Mouse (Mus musculus): ENCODE measurements at regions not wholly inside any gene's neighbourhood (a gene's known extent, or its start where the extent isn't known, plus 50 kb on each side); places are given as distances from the start of the nearest gene placed in this dataset.
"Not testable (repeated sequence)": the region's sequence is repeated elsewhere in the genome, so short reads cannot be mapped to it uniquely, and the experiment has no call there.

GRCm38 (mm10) chr3:54551908-54552307 lies 140.7 kb upstream of the Supt20 start:
- peak; percentile 11 to 29 for DNase-seq

DNA sequence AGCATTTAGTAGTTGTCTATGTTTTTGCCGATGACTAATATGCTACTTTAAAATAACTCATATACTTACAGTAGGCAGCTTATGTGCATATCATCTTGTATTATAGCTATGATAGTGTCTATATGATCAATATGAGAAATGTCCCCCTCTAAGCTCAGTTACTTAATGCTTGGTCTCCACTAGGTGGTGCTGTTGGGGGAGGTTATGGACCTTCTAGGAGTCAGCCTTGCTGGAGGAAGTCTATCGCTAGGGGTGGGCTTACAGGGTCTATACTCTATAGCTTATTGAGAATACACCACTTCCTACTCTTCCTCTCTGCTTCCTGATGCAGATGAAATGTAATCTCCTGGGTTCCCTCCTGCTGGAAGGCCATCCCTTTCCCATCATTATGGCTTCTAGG lies 136.7 kb upstream of the Supt20 start:
- DNase-seq, result no peak

- DNase-seq, result no peak
These were observed 133.6 kb upstream of the Supt20 start for GRCm38 (mm10) chr3:54559053-54559452.

GRCm38 (mm10) chr3:54559527-54559926 lies 133.1 kb upstream of the Supt20 start:
- no peak for DNase-seq

DNA sequence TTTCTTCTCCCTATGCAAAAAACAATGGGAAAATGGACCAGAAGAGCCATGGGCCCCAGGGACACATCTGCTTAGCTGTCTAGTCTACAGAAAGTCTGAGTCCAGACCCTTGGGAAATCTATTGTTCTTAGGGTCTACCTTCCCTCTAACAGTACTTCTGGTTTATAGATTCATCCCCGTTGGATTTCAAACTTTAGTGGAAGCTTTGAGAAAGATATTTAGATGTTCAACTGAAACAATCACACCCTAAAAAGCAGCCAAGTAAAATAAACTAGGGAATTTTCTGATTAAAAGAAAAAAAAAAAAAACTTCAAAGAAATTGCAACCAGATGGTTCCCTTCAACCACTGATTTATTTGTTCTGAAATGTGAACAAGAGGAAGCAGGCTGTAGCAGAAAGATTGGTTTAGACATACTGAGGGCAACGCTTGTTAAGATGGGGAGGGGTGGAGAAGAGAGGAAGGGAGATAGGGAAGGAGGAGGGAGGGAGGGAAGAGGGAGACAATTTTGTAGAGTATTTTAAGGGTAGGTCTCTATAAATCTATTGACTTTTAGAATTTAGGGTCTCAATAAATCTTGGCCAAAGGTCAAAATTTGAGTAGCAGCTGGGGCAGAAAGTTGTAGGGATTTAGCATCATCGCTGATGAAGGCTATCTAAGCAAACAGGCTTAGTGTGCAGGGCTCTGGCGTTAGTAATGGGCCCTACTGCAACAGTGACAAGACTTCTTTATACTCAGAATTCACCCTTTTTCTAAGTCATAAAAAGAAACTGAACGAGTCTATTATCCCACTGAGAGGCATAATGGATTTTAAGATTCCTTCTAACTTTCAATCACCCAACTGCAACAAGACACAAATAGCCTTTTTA lies 132.3 kb upstream of the Supt20 start:
- DNase-seq, result no peak

DNA sequence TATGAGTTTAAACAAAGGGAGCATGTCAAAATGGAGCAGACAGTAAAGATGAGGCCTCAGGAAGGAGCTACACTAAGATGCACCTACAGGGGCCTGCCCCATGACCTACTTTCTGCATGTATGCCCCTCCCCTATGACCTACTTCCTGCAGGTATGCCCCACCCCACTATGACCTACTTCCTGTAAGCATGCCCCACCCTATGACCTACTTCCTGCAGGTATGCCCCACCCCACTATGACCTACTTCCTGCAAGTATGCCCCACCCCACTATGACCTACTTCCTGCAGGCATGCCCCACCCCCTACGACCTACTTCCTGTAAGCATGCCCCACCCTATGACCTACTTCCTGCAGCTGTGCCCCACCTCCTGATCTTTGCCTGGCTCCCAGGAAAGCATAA lies 125.3 kb upstream of the Supt20 start:
- no peak for DNase-seq

GRCm38 (mm10) chr3:54568096-54568495 lies 124.5 kb upstream of the Supt20 start:
- DNase-seq, result no peak

- DNase-seq, result no peak
These were observed 122.1 kb upstream of the Supt20 start for GRCm38 (mm10) chr3:54570501-54570900.

GRCm38 (mm10) chr3:54577851-54578250 lies 114.8 kb upstream of the Supt20 start:
- DNase-seq, result no peak

GRCm38 (mm10) chr3:54579425-54579824 lies 113.2 kb upstream of the Supt20 start:
- no peak for DNase-seq

DNA sequence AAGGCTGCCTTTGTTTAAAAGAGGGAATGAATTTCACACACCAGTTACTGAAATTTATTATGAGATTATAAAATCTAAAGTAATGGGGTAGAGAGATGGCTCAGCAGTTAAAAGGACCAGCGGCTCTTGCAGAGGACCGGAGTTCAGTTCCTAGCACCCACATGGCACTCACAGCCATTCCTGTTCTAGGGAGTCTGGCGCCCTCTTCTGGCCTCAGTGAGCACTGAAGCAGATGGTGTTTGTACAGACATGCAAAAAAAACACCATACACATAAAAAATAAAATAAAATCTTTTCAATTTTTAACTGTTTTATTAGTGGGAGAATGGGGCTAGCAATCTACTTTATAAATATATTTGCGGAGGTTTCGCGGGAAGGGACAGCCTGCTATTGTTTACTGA lies 112.3 kb upstream of the Supt20 start:
- no peak for DNase-seq

GRCm38 (mm10) chr3:54585781-54586180 lies 106.8 kb upstream of the Supt20 start:
- DNase-seq, result not testable (repeated sequence)

DNA sequence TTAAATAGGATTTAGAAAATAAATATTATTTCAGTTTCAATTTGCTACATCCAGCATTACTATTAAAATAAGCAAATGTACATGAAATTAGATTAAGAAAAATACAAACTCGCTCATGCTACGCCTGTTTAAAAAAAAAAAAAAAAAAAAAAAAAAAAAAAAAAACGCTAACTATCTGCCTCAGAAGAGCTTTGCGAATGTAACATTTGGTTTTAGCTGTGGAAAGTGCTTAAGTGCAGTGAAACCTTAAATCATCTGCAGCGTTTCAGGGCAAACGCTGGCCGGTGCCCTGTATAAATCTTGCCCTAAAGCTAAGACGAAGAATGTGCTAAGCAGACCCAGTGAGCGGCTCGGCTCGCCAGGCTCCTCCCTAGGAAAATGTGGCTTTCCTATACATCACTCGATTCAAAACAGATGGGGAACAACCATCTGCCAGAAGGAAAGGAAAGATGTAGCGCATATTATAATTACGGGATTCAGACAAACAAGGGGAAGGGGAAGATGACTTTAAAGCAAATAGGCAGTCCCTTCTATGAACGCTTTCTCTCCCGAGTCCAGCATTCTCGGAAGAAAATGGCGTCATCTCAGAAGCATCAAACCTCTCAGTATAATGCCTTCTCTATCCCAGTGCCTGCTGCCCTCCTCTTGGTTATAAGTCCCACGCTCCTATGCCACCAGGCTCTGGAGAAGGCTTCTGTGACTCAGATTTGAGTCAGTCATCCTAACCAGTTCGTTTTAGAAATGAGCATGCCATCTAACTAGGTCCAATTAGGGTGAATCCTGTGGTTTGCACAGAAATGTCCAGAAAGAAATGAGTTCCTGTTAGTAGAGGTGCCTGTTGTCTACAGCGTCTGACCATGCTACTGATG lies 105.2 kb upstream of the Supt20 start:
- no peak for DNase-seq

- DNase-seq, result no peak
These were observed 104.4 kb upstream of the Supt20 start for GRCm38 (mm10) chr3:54588198-54588597.

DNA sequence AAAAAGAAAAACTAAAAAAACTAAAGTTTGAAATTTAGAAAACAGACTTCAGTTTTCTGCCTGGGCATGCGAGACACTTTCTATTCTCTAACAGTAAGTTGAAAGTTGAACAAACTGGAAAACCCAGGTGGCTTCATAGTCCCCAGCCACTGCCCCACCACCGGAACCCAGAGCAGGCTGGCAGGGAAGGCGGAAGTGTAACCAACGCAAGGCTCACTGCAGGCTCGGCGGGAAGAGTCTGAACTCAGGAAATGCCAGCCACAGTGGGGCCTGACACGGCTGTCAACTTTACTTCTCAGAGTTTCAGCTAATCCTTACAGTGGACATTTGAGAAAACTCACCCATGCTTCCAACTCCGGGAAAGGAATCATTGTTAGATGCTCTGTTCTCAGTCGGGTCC lies 102.6 kb upstream of the Supt20 start:
- DNase-seq, result peak; percentile 17 to 26

DNA sequence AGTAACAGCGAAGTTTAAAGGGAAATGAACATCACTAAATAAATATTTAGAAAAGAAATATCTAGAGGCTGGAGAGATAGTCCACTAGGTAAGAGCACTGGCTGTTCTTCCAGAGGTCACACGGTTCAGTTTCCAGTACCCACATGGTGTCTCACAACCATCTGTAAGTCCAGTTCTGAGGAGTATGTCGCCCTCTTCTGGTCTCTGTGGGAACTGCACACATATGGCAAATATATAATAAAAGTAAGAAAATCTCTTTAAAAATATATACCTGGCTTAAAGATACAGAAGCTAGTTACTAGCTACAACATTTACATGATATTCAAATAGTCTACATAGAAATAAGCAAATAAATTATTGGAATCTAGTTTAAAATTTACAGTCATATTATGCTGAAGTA lies 101.4 kb upstream of the Supt20 start:
- no peak for DNase-seq

- no peak for DNase-seq
These were observed 100.5 kb upstream of the Supt20 start for GRCm38 (mm10) chr3:54592064-54592463.

DNA sequence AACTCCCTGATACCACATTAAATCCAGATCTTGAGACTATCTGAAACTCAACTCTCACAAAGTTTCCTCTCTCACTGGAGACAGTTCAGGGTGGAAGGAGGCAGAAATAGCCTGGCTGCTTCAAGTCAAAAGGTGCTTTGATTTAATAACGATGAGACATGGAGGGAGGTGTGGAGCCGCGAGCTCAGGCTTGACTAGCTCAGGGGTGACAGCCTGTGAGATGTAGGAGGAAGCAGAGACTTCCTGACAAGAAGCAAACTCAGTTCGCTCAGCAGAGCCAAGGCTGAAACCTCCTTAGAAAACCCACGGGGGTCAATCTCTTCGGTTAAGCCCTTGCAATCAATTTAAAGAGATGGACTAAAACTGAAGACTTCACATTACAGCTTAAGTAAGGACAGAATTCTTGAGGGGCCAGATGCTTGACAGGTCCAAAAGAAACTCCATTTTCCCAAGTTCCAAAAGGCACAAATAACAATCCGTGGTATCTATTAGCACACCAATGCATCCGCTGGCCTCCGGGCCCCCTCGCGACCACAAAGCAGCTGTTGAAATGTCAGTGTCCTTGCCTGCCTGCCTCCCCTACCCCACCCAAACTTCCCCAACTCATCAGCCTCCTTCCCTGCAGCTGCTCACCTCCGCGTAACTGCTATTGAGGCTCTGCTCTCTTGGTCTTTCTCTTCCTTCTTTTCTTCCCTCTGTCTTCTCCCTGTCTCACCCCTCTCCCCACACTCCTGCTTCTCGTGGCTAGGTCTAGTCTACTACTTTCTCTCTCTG lies 99.8 kb upstream of the Supt20 start:
- DNase-seq, result no peak

DNA sequence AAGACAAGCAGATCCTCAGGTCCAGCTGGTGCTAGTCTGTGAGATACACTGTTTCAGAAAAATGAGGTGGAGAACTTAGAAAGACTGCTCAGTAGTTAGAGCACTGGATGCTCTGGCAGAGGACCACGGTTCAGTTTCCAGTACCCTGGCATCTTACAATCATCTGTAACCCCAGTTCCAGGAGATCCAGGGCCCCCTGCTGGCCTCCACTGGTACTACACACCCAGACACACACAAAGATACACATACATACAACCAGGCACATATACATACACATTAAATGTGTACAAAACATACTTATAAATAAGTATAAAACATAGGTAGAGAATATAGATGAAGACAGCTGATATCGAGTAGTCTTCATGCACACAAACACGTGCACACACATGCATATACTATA lies 97.4 kb upstream of the Supt20 start:
- DNase-seq, result no peak

- peak in 1 of 2 experiments; percentile 32 for DNase-seq
These were observed 95.0 kb upstream of the Supt20 start for GRCm38 (mm10) chr3:54597326-54598274.

GRCm38 (mm10) chr3:54598296-54598695 lies 94.3 kb upstream of the Supt20 start:
- DNase-seq, result no peak

Data from lung, postnatal 4 days (tissue).